Mouse (Mus musculus) induced T-regulatory cell, adult 2 months (primary cell): ENCODE results near the gene Myo1b.

ENCODE experiments used
- DNase-seq: peaks from one replicate; pipeline ENCODE4 v3.0.0-alpha.2; 2012; ENCODE audit warnings: low read depth

The Myo1b gene

DNA sequence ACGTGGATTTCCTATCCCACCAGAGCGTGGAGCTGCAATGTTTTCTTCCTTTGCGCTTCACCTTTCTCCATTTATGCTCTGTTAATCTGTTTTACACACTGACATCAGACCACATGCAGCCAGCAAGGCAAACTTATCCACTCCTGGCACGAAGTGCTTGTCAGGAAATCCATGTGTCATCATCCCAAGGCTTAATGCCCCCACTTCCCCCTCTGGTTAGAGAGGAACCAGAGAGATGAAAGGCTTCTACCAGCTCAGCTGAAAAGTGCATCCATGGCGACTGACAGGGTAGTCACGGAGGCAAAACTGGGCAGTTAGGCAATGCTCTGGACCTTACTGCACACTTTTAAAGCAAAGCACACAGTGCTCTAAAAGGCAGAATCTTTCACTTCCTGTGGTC is 126.6 kb downstream of the Myo1b start:
- no peak for DNase-seq

- no peak for DNase-seq
These were observed 133.8 kb downstream of the Myo1b start for GRCm38 (mm10) chr1:51782091-51782490.

- no peak for DNase-seq
These were observed 135.5 kb downstream of the Myo1b start for GRCm38 (mm10) chr1:51780357-51780756.

GRCm38 (mm10) chr1:51778241-51778640 is 137.6 kb downstream of the Myo1b start:
- DNase-seq = no peak

DNA sequence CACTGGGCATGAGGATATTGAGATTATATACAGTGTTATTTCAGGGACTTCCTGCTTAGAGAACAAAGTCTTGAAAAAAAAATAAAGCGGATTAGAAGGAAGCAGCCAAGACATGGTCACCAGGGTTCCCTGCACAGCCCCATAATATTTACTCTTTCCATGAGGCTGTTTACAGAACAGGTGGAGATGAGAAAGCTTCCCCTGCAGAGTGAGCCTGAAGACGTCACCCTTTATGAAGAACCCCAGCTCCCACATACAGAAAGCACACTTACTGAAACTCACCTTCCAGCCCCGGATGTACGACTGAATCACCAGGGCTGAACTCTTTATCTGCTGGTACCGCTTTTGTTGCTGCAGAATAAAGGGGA is 145.4 kb downstream of the Myo1b start:
- no peak for DNase-seq

- DNase-seq = no peak
These were observed 145.9 kb downstream of the Myo1b start for GRCm38 (mm10) chr1:51769815-51770503.

- no peak for DNase-seq
These were observed 149.6 kb downstream of the Myo1b start for GRCm38 (mm10) chr1:51766271-51766670.

- no peak for DNase-seq
These were observed 150.7 kb downstream of the Myo1b start for GRCm38 (mm10) chr1:51765156-51765555.

DNA sequence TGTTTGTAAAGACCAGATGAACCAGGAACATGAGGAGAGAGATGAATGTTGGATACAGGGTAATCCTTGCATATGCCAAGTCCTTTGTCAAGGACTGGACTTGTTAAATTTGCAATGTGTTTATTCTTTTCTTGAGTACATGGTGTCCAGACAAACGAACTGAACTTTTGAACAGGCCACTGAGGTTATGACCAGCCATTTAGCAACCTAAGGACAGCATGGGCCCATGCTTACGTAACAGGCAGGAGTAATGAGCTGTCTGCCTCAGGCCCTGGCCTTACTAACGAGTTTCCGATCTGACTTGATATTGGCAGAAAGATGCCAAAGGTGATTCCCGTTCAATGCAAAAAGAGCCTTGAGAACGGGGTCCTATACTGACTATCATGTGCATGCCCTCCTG is 156.2 kb downstream of the Myo1b start:
- DNase-seq = no peak

DNA sequence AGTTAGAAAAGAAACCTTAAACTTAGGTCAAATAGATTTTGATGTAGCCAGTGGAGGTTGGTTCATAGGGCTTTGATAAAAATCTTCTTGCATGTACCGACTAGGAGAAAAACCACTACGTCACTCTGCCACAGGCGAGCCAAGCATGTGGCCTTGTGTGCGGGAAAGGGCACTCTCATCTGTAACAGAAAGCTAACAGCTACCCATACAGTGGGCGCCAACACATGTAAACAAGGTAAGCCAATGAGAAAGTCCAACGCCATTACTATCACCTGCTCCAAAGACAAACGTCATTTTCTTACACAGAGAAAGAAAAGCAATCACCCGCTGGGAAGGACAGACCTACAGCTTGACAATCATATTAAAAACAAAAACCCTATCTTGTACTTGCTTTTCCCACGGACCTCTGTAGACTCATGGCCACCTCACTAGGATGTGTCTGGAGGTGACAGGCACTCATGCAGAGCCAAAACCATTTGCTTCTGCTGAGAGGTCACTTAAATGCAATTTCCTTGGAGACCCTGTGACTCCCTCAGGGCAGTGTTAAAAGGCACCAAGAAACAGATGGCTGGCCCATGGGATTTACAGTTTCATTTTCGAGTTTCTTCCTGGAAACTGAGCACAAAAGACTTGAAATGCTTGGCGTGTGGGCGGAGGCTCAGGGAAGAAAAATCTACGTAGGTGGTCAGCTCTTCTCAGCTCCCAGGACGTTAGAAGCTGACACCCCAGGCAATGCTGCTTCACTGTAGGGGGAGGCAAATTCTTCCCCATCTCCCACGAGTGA is 157.4 kb downstream of the Myo1b start:
- DNase-seq = no peak

- DNase-seq = no peak
These were observed 162.2 kb downstream of the Myo1b start for GRCm38 (mm10) chr1:51753621-51754020.

- DNase-seq = no peak
These were observed 164.9 kb downstream of the Myo1b start for GRCm38 (mm10) chr1:51751006-51751405.

DNA sequence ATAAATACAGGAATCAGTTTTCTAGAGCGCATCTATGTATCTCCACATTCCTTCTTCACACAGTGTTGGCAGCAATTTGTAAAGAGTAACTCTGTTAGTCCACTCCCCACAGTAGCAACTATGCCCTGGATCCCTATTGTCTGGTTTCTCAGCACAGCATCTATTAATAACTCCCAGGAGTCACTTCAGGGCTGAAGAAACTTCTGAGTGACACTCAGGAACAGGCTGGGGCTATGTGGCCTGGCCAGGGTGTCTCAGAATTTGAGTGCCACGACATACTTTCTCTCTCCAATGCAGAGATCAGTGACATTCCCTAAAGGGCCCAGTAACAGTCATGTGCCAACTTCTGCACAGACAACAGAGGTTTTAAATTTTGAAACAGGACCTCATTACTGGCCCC is 167.6 kb downstream of the Myo1b start:
- DNase-seq = no peak

- no peak for DNase-seq
These were observed 168.4 kb downstream of the Myo1b start for GRCm38 (mm10) chr1:51747494-51747893.

- DNase-seq = no peak
These were observed 169.1 kb downstream of the Myo1b start for GRCm38 (mm10) chr1:51746711-51747240.

DNA sequence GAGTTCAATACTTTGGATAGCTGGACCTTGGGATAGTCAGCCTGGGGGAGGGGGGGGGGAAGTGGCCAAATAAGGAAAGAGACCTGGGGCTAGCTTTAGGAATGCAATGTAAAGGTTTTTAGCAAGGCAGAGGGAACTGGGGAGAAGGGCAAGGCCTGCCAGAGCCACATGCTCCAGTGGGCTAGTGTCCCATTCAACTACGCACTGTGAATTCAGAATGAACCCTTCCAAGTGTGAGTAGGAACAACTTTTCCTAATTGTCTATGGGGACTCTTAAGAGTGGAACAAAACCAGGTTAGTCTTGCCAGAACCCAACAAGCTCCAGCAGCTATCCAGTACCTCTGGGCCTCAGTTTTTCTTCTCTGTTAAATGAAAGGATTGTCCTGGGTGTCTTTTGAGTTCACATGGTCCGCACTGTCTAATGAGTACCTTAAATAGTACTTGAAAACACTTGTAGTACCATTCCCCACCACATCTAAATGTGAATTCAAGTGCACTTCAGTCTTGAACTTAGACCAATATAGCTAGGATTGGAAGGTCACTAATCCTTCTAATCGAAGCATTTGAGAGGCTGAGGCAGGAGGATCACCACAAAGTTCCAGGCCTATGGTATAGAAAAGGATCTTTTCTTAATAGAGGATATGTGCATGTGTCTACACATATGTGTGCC is 172.0 kb downstream of the Myo1b start:
- DNase-seq = no peak

DNA sequence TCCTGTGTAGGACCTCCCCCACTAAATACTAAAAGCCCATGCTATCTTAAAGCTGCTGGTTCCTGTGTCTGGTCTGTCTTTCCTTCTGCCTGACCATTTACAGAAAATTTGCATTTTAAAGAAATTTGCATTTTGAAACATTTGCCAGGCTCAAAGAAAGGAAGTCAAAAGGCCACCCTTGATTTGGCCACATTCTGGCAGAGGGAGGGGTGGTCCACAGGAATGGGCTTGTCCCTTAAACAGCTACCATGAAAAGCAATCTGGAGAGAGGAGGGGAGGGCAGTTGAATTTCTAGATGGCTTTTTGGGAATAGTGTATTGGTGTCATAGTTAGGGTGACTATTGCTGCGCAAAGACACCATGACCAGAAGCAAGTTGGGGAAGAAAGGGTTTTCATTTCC is 173.3 kb downstream of the Myo1b start:
- no peak for DNase-seq

DNA sequence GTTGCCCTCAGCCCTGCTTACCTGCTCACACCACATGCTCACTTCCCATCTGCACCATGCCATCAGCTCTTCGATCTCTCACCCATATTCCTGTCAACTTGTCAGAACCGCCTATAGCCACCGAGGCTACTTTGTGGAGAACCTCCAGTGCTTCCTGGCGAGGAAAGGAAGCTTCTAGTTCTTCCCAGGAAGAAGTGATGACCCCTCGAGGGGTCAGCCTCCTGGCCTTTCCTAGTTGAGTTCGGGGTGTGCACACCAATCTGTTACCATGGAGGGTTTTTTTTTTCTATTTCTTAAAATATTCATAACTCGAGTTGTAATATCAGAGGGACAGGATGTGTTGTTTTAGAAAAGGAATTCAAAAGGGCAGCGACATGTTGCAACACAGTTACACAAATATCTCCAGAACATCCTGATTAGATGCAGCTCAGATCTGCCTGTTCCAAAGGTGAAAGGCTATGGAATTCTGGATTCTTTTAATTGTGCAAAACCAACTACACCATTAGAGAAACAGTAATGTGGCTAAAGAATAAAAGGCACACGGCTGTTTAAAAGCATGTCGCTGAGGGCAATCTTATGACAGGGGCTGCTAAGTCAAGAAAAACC is 175.1 kb downstream of the Myo1b start:
- DNase-seq = no peak

DNA sequence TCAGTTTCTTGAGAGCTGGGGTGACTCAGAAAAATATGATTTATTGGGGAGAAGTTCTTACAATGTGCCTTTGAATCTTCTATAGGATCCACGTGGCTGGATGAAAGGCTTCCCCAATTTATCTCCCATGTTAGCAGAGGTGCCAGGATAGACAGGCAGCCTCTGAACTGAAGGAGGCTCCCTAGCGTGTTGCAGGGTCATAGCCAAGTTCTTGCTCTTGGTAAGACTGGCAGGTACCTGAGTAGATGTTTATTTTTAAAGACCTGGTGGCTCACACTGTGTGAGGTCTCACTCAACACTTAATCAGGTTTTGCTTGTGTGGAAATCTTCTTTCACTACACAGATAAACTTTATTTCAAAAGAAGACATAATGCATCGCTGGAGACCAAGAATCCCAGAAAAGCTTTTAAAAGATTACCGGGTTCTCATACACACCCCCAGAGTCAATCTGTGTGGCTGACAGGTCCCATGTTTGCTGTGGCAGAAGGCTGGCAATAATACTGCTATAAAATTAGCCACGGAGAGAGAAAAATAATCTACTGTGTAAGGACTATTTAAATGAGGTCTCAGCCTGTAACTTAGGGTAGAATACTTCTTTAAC is 176.5 kb downstream of the Myo1b start:
- no peak for DNase-seq

- no peak for DNase-seq
These were observed 179.0 kb downstream of the Myo1b start for GRCm38 (mm10) chr1:51736822-51737221.

DNA sequence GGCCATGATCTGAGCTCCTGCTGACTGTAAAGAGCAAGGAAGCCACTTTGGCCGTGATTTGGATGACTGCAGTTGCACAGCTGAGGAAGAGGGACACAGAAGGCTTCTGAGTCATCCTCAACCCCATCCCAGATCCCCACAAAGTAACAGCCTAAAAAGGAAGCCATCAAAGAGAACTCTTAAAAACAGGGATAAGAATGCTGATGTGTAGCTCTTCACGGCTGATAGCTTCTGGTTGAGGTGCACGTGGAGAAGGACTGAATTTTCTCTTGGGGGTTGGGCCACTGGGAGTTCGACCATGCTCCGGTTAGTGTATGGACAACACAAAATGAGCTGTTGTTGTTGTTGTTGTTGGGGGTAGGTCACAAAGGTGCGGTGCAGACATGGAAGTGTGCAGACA is 181.2 kb downstream of the Myo1b start:
- no peak for DNase-seq

DNA sequence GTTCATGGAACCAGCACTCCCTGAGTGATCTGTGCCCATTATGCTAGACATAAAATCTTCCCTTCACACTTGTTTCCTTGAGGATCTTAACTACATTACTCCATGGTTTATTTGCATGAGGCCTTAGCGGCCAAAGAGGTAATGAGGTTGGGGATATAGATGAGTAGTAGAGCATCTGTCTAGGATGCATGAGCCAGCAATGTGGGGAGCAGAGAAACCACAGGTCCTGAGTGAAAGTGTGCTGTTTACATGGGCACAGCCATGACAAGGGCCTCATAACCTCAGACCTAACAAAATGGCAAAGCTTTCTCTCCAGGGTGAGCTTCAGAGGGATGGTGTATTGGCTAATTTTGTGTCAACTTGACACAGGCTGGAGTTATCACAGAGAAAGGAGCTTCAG is 186.5 kb downstream of the Myo1b start:
- no peak for DNase-seq
